Mouse (Mus musculus) G1E (cell line): ENCODE measurements at regions not wholly inside any gene's neighbourhood (a gene's known extent, or its start where the extent isn't known, plus 50 kb on each side); places are given as distances from the start of the nearest gene placed in this dataset.
A peak's percentile ranks its signal among the peaks of the same experiment; 100 is the strongest.

Source experiments
- ATAC-seq: 2 replicates; pipeline ENCODE4 v1.8.0; 2016; ENCODE audit warnings: mild to moderate bottlenecking; ENCODE audit not compliant: insufficient number of reproducible peaks, poor library complexity, low FRiP score, severe bottlenecking; ENCODE audit errors: extremely low read depth
- DNase-seq: peaks from one replicate; pipeline ENCODE4 v3.0.0; 2012; ENCODE audit warnings: low spot score
- H3K27me3 ChIP-seq: 2 replicates; pipeline ENCODE4 v1.6.1; 2012; ENCODE audit warnings: mild to moderate bottlenecking, low read length, inconsistent platforms; ENCODE audit not compliant: insufficient read depth
- H3K36me3 ChIP-seq: replicated peaks from 2 replicates; pipeline ENCODE3; 2012; ENCODE audit warnings: mild to moderate bottlenecking, inconsistent platforms
- H3K4me1 ChIP-seq: 2 replicates; pipeline ENCODE4 v1.6.1; 2012; ENCODE audit warnings: low read depth, low read length, inconsistent platforms, mixed read lengths; ENCODE audit not compliant: insufficient read depth
- H3K4me3 ChIP-seq: 2 replicates; pipeline ENCODE4 v1.5.1; 2012; ENCODE audit warnings: low read depth, mild to moderate bottlenecking, inconsistent platforms, low read length, moderate library complexity, mixed read lengths
- H3K9me3 ChIP-seq: replicated peaks from 2 replicates; pipeline ENCODE4 v1.6.1; 2012; ENCODE audit warnings: inconsistent platforms
- CTCF ChIP-seq: IDR thresholded peaks from 2 replicates; pipeline ENCODE4 v1.5.1; 2012; ENCODE audit warnings: low read depth, low read length, inconsistent platforms, mixed read lengths
- POLR2AphosphoS5 ChIP-seq: IDR thresholded peaks from 2 replicates; pipeline ENCODE4 v1.6.1; 2012; ENCODE audit warnings: low read depth, low read length, inconsistent platforms; ENCODE audit not compliant: insufficient replicate concordance

- Histone ChIP-seq H3K36me3 (no peaks in the 10 kb centered on the region), H3K9me3 (no peaks in the 10 kb centered on the region), H3K27me3 (no peaks in the 10 kb centered on the region), H3K4me3 (no peak overlapping the region), H3K4me1 (no peaks in the 10 kb centered on the region)
- TF ChIP-seq CTCF (0 out of 2 replicates have a peak, but pooled peaks have one; percentile 14), POLR2AphosphoS5 (no peak)
- DNase-seq (no peak), ATAC-seq (no peak)
These were observed 146.1 kb upstream of the Il1rapl2 start for GRCm38 (mm10) chrX:137424259-137424658.
